Mouse (Mus musculus) heart, embryonic 14.5 days (tissue): Measurements from ENCODE around the gene Zfp366. TPM values are rescaled to one million over a fixed set of nuclear protein-coding genes. Genes with fewer than 3 reads are reported as not detected.
A peak's percentile ranks its signal among the peaks of the same experiment; 100 is the strongest.

ENCODE experiments used
- ATAC-seq: fragments of 200-750 bp; cut with Nextera tagmentation; 2 replicates; pipeline ENCODE4 v1.8.0; 2017; ENCODE audit warnings: low read depth, moderate TSS enrichment; ENCODE audit not compliant: insufficient number of reproducible peaks, insufficient read depth, low FRiP score
- H3K27ac ChIP-seq, 2 experiments: fragments of 200-500 bp in 1 of 2; fragments of 300-500 bp in 1 of 2; sonication (generic) in 1 of 2; replicated peaks in 1 of 2; 2 replicates each; pipeline ENCODE4 v1.5.1; 2012 to 2014; ENCODE audit warnings: low read depth in 2 of 2, low read length in 2 of 2, control low read depth in 1 of 2, mild to moderate bottlenecking in 1 of 2, mixed read lengths in 1 of 2; ENCODE audit not compliant: control insufficient read depth in 1 of 2, insufficient read depth in 1 of 2
- H3K27me3 ChIP-seq: fragments of 300-500 bp; sonication (generic); 2 replicates; pipeline ENCODE4 v1.6.1; 2014; ENCODE audit warnings: mild to moderate bottlenecking, low read length, control low read depth; ENCODE audit not compliant: control insufficient read depth, insufficient read depth
- H3K36me3 ChIP-seq: fragments of 300-500 bp; sonication (generic); 2 replicates; pipeline ENCODE4 v1.6.1; 2014; ENCODE audit warnings: mild to moderate bottlenecking, control low read depth, low read length, mixed read lengths; ENCODE audit not compliant: control insufficient read depth, insufficient read depth
- H3K4me1 ChIP-seq, 2 experiments: fragments of 200-500 bp in 1 of 2; fragments of 300-500 bp in 1 of 2; sonication (generic) in 1 of 2; 2 replicates each; pipeline ENCODE4 v1.6.1; 2012 to 2014; ENCODE audit warnings: low read length in 2 of 2, control low read depth in 1 of 2, mixed read lengths in 1 of 2; ENCODE audit not compliant: control insufficient read depth in 2 of 2, insufficient read depth in 2 of 2
- H3K4me2 ChIP-seq: fragments of 300-500 bp; sonication (generic); 2 replicates; pipeline ENCODE4 v1.6.1; 2014; ENCODE audit warnings: mild to moderate bottlenecking, low read length
- H3K4me3 ChIP-seq, 2 experiments: fragments of 200-500 bp in 1 of 2; fragments of 300-500 bp in 1 of 2; sonication (generic) in 1 of 2; 2 replicates each; pipeline ENCODE4 v1.5.1; 2012 to 2014; ENCODE audit warnings: low read length in 2 of 2, mild to moderate bottlenecking in 2 of 2, control low read depth in 1 of 2, low read depth in 1 of 2, moderate library complexity in 1 of 2; ENCODE audit not compliant: control insufficient read depth in 1 of 2, insufficient read depth in 1 of 2
- H3K9ac ChIP-seq: fragments of 300-500 bp; sonication (generic); 2 replicates; pipeline ENCODE4 v1.6.1; 2014; ENCODE audit warnings: mild to moderate bottlenecking, low read length
- H3K9me3 ChIP-seq: fragments of 300-500 bp; sonication (generic); 2 replicates; pipeline ENCODE4 v1.6.1; 2016; ENCODE audit warnings: low read length, control low read depth; ENCODE audit not compliant: control insufficient read depth
- WGBS: fragments of 180-500 bp; shearing (Covaris S2); extraction: QIAGEN DNeasy Blood & Tissue Kit; methylation state at CpG from one replicate; pipeline ENCODE4 v1.1.7; 2014; 5-methylcytosine and 5-hydroxymethylcytosine counted together
- polyA plus RNA-seq: library from polyadenylated mRNA; unstranded; fragments of >200 nt; fragmentation: Nextera tagmentation; extraction: Ambion mirVana; gene quantifications from 2 replicates; pipeline ENCODE4 v1.2.1, GENCODE M21; 2014

The Zfp366 gene
- polyA plus RNA-seq, 1 experiment from 2014 or later: 0.95 TPM

DNA sequence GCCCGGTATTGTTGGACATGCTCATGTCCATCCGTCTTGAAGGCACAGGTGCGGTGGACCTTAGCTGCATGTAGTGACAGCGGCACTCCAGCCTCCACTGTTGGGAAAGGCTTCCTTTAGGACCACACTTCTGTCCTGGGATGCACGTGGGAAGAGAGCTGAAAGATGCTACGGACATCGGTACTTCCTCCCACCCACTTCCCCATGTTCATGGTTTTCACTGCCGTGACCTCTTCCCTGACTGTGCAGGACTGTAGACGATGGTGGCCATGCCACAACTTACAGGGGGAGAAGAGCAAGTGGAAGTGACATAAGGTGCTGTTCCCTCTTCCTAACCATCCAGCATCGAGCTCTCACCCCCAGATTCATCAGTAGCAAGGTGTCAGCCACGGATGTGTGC is 2.8 kb downstream of the Zfp366 start:
- Histone ChIP-seq H3K4me3 (no peak overlapping the region), H3K9ac (no peak overlapping the region), H3K4me1 (peaks cover 17 to 30% of the 10 kb centered on the region in 2 experiments), H3K4me2 (no peak overlapping the region), H3K27ac (no peak overlapping the region), H3K27me3 (no peaks in the 10 kb centered on the region), H3K9me3 (no peaks in the 10 kb centered on the region), H3K36me3 (no peaks in the 10 kb centered on the region)
- no peak for ATAC-seq
- WGBS: 87% methylated on average over 11 of the region's 11 CpGs

GRCm38 (mm10) chr13:99188625-99189024 is 4.0 kb downstream of the Zfp366 start:
- ATAC-seq: no peak
- no peaks in the 10 kb centered on the region for H3K36me3 ChIP-seq
- H3K9ac ChIP-seq: no peak overlapping the region
- no peaks in the 10 kb centered on the region for H3K9me3 ChIP-seq
- no peak overlapping the region for H3K4me3 ChIP-seq
- H3K27ac ChIP-seq: no peak overlapping the region
- 68% methylated on average over 8 of the region's 8 CpGs for WGBS
- no peaks in the 10 kb centered on the region for H3K27me3 ChIP-seq
- peaks cover 17 to 30% of the 10 kb centered on the region in 2 experiments for H3K4me1 ChIP-seq
- no peak overlapping the region for H3K4me2 ChIP-seq

DNA sequence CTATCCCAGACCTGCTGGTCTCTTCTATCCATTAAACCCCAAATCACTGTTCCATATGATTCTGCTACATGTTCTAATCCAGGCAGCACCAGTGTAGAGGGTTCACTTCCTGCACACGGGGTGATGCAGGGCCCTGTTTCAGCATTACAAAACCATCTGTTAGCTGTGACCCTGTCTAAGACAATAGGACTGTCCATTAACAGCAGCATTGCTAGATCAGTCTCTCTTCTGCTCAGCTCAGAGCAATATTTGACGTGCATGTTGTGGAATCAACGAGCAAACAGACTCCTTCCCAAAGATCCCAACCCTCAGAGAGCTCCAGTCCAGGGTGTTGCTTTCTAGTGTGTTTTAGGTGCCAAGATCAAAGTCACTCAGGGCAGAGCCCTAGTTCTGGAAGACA is 5.0 kb downstream of the Zfp366 start:
- peak overlapping the region; percentile 25 to 76; a peak in 3 of 4 replicates for H3K27ac ChIP-seq
- no peak overlapping the region for H3K9ac ChIP-seq
- peak overlapping the region; percentile 3; the same call in 1 of the 2 replicates for H3K4me2 ChIP-seq
- no peaks in the 10 kb centered on the region for H3K9me3 ChIP-seq
- no peak for ATAC-seq
- H3K4me3 ChIP-seq: no peak overlapping the region
- H3K36me3 ChIP-seq: no peaks in the 10 kb centered on the region
- H3K27me3 ChIP-seq: no peaks in the 10 kb centered on the region
- 73% methylated on average over 3 of the region's 3 CpGs for WGBS
- H3K4me1 ChIP-seq: peaks cover 17 to 34% of the 10 kb centered on the region in 2 experiments

- H3K4me2 ChIP-seq: peak overlapping the region; percentile 3; the same call in 1 of the 2 replicates
- no peak for ATAC-seq
- H3K4me3 ChIP-seq: no peak overlapping the region
- no peaks in the 10 kb centered on the region for H3K27me3 ChIP-seq
- H3K9ac ChIP-seq: no peak overlapping the region
- peak overlapping the region; percentile 58 to 76; a peak in 3 of 4 replicates for H3K27ac ChIP-seq
- no peaks in the 10 kb centered on the region for H3K36me3 ChIP-seq
- H3K9me3 ChIP-seq: no peaks in the 10 kb centered on the region
- peaks cover 13 to 33% of the 10 kb centered on the region in 2 experiments for H3K4me1 ChIP-seq
- 58% methylated on average over 11 of the region's 11 CpGs for WGBS
These were observed 5.8 kb downstream of the Zfp366 start for GRCm38 (mm10) chr13:99190466-99190865.

GRCm38 (mm10) chr13:99191063-99191462 is 6.4 kb downstream of the Zfp366 start:
- Histone ChIP-seq H3K9ac (no peak overlapping the region), H3K4me1 (peaks cover 11 to 33% of the 10 kb centered on the region in 2 experiments), H3K27ac (peak overlapping the region in 1 of 2 experiments; percentile 76; a peak in 1 of 4 replicates), H3K27me3 (no peaks in the 10 kb centered on the region), H3K9me3 (no peaks in the 10 kb centered on the region), H3K36me3 (no peaks in the 10 kb centered on the region), H3K4me2 (no peak overlapping the region), H3K4me3 (no peak overlapping the region)
- 87% methylated on average over 13 of the region's 13 CpGs for WGBS
- no peak for ATAC-seq

- 77% methylated on average over 12 of the region's 12 CpGs for WGBS
- H3K9ac ChIP-seq: no peak overlapping the region
- H3K4me3 ChIP-seq: no peak overlapping the region
- H3K27me3 ChIP-seq: no peaks in the 10 kb centered on the region
- ATAC-seq: no peak
- no peak overlapping the region for H3K4me2 ChIP-seq
- H3K27ac ChIP-seq: no peak overlapping the region
- peaks cover 10 to 24% of the 10 kb centered on the region in 2 experiments for H3K4me1 ChIP-seq
- H3K36me3 ChIP-seq: no peaks in the 10 kb centered on the region
- no peaks in the 10 kb centered on the region for H3K9me3 ChIP-seq
These were observed 11.7 kb downstream of the Zfp366 start for GRCm38 (mm10) chr13:99196314-99196713.

DNA sequence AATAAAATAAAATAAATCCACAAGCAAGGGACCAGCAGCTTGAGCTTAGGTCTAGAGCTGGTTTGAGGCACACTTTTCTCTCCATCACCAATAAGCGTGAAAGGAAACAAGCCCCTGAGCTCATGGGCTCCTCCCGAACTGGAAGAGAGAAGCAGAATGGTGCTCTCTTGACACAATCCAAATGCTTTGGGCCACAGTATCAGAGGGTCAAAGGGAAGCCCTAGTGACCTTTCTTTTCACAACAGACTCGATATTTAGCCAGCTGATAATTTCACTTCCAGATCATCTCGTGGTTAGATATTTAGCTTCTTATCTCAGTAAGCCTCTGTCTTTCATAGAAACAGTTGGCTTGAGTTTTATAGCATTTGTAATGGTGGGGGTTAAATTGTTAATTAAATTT is 12.2 kb downstream of the Zfp366 start:
- Histone ChIP-seq H3K27me3 (no peaks in the 10 kb centered on the region), H3K9me3 (no peaks in the 10 kb centered on the region), H3K4me2 (no peak overlapping the region), H3K9ac (no peak overlapping the region), H3K36me3 (no peaks in the 10 kb centered on the region), H3K27ac (no peak overlapping the region), H3K4me1 (peaks cover 10 to 24% of the 10 kb centered on the region in 2 experiments), H3K4me3 (no peak overlapping the region)
- 46% methylated on average over 4 of the region's 4 CpGs for WGBS
- ATAC-seq: no peak
